Mouse (Mus musculus): Measurements from ENCODE around the gene Stx4a. TPM values are rescaled to one million over a fixed set of nuclear protein-coding genes. Genes with fewer than 3 reads are reported as not detected.
"Not testable (repeated sequence)": the region's sequence is repeated elsewhere in the genome, so short reads cannot be mapped to it uniquely, and the experiment has no call there.

Stx4a gene
- 10 to 100 TPM; 63.2 to 72.7 TPM for total RNA-seq (2021)

DNA sequence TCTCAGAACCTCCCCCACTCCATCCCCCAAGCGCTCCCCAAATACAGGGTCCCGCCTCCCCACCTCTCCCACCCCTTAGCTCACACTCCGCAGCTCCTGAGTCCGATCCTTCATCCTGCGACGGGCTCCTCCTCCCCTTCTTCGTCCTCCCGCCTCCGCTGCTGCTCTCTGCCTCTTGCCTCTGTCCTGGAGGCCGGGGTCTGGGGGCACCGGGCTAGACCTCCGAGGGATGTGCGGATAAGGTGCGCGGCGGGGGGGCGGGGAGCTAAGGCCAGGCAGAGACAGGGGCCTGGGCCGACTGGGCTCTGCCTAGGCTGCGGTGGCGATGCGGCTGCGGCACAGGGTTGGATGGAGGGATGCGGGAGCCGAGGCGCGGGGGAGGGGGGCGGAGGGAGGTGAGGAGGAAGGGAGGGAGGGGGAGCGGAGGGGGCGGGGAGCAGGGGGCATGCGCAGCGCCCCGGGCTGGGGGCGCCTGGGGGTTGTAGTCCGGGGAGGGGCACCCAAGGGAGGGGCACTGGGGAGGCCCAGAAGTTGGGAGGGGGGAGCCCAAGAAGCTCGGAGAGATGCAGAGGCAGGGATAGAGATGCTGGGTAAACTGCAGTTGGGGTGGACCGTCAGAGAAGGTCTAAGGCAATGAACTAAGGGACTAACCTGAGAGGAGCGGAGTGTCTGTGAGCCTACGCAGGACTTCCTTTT is at the start of gene Stx4a, which contains the start of gene Stx1b:
Gene Stx4a (plus strand): TSS at position 119 of the 696 bp plus-strand sequence.
Gene Stx1b (minus strand): TSS at position 374 of the 696 bp plus-strand sequence.
- no peak for DNase-seq

DNA sequence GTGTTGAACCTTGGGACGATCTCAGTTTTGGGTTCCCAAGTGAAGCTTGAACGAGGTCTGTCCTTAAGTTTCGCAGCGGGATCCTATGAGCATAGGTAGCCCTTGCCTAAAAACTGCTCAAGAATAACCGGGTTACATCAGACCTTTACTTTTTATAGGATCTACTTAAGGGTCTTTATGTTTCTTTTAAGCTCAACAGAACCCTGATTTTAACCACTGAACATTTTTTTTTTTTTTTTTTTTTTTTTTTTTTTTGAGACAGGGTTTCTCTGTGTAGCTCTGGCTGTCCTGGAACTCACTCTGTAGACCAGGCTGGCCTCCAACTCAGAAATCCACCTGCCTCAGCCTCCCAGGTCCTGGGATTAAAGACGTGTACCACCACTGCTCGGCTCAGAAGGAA is 48.3 kb upstream of the Stx4a start:
- intact Hi-C loops (cut with DNase I), result loop anchor here (5.0 kb wide), 1 partner anchor 101 kb away; the partner anchor contains the start of genes Zfp646 and Zfp668
- not testable (repeated sequence) for DNase-seq

More for the DNA sequence above, at the start of gene Stx4a, which contains the start of gene Stx1b:
- intact Hi-C loops (cut with DNase I), result no loop called here

- intact Hi-C loops (cut with DNase I), result loop anchor here (5.0 kb wide), 1 partner anchor 101 kb away; the partner anchor contains the start of genes Zfp646 and Zfp668
- peak; percentile 91 to 93 for DNase-seq
Observed at GRCm38 (mm10) chr7:127776426-127776825, 47.7 kb upstream of the Stx4a start, which contains the start of gene Setd1a. Gene Setd1a, plus strand, starts transcription at chr7:127776670.

DNA sequence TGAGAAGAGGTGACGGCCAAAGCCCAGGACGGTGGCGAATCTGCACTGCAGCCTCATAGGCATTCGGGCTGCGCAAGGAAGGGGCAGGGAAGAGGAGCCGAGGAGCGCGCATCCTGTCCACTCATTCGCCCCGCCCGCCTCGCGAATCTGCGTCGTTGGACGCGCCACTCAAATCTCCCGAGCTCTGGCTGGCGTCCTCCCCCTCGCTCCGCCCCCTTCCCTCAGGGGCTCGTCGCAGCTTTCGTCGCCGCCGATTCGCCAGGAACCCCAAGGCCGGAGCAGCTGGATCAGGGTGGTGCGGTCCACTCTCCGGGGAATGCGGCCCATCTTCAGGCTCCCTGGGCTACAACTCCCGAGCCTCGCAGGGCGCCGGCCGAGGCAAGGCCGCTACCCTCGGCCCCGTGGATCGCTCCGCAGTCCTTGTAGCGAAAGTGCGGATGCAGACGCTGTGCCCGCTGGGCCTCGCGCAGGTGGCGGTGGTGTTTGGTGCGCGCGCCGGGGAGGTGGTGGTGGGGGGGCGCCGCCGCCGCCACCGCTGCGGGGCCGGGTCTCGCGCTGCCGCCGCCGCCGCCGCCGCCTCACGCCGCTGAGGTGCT is 47.1 kb upstream of the Stx4a start:
- intact Hi-C loops (cut with DNase I), result loop anchor here (5.0 kb wide), 1 partner anchor 100 kb away; the partner anchor contains the start of genes Zfp646 and Zfp668
- DNase-seq, result peak; percentile 96 to 98

- DNase-seq, result peak; percentile 54 to 64
Observed at GRCm38 (mm10) chr7:127777474-127778266, 46.4 kb upstream of the Stx4a start.

DNA sequence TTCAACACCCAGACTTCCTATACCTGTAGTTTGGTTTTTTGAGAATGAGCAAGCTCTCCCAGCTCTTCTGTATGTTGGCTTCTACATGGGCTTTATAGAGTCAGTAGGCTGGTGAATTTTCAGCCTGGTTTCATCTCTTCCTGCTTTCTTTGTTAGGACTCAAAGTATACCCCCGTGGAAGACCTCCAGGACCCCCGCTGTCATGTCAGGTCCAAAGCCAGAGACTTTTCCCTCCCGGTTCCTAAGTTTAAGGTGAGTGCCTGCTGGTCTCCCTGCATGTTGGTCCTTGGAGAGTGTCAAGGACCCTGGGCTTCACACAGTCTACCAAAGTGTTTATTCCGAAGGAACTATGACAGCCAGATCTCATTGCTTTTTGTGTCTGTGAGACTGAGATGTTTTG is 45.7 kb upstream of the Stx4a start:
- intact Hi-C loops (cut with DNase I), result loop anchor here (2.0 to 5.0 kb wide), 2 partner anchors 16 to 99 kb away; partner anchors contain the start of genes Zfp646 and Zfp668
- no peak for DNase-seq

More at GRCm38 (mm10) chr7:127777474-127778266, 46.4 kb upstream of the Stx4a start:
- intact Hi-C loops (cut with DNase I), result loop anchor here (2.0 to 5.0 kb wide), 2 partner anchors 17 to 100 kb away; partner anchors contain the start of genes Zfp646 and Zfp668

DNA sequence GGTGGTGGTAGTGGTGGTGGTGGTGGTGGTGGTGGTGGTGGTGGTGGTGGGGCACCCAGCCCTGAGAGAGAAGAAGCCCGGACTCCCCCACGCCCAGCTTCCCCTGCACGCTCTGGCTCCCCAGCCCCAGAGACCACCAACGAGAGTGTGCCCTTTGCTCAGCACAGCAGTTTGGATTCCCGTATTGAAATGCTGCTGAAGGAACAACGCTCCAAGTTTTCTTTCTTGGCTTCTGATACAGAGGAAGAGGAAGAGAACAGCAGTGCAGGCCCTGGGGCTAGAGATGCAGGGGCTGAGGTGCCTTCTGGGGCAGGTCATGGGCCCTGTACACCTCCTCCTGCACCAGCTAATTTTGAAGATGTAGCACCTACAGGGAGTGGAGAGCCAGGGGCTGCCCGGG is 38.8 kb upstream of the Stx4a start, which contains the start of gene Gm49388:
Gene Gm49388 (plus strand): TSS at position 301 of the 400 bp plus-strand sequence.
- intact Hi-C loops (cut with DNase I), result no loop called here
- DNase-seq, result no peak

- intact Hi-C loops (cut with DNase I), result loop anchor here (10.0 kb wide), 1 partner anchor 408 kb away; the partner anchor contains the start of gene Cox6a2
- no peak for DNase-seq
Observed at GRCm38 (mm10) chr7:127797076-127797845, 26.8 kb upstream of the Stx4a start.

GRCm38 (mm10) chr7:127798591-127798990 is 25.5 kb upstream of the Stx4a start:
- intact Hi-C loops (cut with DNase I), result loop anchor here (10.0 kb wide), 1 partner anchor 406 kb away; the partner anchor contains the start of gene Cox6a2
- no peak for DNase-seq

DNA sequence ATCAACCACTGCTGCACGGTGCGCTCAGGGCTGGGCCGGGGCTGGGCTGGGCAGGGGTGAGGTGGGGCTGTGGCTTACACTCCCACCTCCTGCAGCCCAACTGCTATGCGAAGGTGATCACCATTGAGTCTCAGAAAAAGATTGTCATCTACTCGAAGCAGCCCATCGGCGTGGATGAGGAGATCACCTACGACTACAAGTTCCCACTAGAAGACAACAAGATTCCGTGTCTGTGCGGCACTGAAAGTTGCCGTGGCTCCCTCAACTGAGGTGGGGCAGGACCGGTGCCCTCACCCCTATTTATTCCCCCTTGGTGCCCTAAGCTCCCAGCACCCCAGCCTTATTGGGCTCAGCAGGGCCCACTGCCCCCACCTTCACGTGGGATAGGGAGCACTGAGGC is 24.9 kb upstream of the Stx4a start:
- intact Hi-C loops (cut with DNase I), result loop anchor here (10.0 kb wide), 1 partner anchor 406 kb away; the partner anchor contains the start of gene Cox6a2
- no peak for DNase-seq

GRCm38 (mm10) chr7:127799738-127800137 is 24.4 kb upstream of the Stx4a start:
- DNase-seq, result no peak
- intact Hi-C loops (cut with DNase I), result loop anchor here (1.0 to 10.0 kb wide), 6 partner anchors 17 to 405 kb away; partner anchors contain the start of genes Cox6a2, Gm21974 and Vkorc1

- intact Hi-C loops (cut with DNase I), result loop anchor here (1.0 to 5.0 kb wide), 5 partner anchors 16 to 135 kb away; partner anchors contain the start of genes Gm21974 and Vkorc1
- peak; percentile 94 to 97 for DNase-seq
Observed at GRCm38 (mm10) chr7:127800435-127801009, 23.6 kb upstream of the Stx4a start, which contains the start of gene Hsd3b7. Gene Hsd3b7, plus strand, starts transcription at chr7:127800604.

DNA sequence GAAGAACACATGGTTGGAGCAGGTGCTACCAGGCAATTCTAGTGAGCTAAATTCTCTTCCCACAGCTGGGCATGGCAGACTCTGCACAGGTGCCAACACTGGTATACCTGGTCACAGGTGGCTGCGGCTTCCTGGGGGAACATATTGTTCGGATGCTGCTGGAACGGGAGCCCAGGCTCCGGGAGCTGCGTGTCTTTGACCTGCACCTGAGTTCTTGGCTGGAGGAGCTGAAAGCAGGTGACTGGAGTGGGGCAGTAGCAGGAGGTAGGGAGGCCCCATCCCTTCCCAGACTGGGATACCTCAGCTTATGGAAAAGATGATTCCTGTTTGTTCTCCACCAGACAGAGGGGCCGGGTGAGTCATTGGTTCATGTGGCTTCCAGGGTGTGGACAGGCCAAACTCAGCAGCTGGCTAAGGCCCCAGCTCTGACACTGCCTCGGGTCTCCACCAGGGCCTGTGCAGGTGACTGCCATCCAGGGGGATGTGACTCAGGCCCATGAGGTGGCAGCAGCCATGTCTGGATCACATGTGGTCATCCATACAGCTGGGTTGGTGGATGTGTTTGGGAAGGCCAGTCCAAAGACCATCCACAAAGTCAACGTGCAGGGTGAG is 23.0 kb upstream of the Stx4a start:
- DNase-seq, result no peak

DNA sequence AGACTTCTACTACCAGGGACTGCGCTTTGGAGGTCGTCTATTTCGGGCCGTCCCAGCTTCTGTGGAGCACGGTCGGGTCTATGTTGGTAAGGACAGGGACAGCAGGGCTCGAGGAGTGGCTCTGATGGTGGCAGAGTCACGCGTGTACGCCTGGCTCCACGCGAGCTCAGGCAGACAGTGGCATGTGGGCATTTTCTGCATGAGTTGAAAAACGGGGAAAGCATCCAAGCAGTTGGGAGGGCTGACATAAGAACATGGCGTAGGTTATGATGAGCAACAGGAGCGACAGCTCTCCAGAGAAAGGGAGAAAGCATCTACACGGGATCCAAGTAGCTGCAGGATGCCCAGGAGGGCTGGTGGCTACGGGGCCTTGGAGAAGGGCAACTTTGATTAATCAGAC is 21.8 kb upstream of the Stx4a start:
- no peak for DNase-seq
- intact Hi-C loops (cut with DNase I), result loop anchor here (5.0 kb wide), 1 partner anchor 95 kb away; the partner anchor contains the start of genes Gm21974 and Vkorc1

More for the DNA sequence above, 23.0 kb upstream of the Stx4a start:
- intact Hi-C loops (cut with DNase I), result loop anchor here (2.0 to 5.0 kb wide), 2 partner anchors 74 to 96 kb away; partner anchors contain the start of genes Gm21974 and Vkorc1

DNA sequence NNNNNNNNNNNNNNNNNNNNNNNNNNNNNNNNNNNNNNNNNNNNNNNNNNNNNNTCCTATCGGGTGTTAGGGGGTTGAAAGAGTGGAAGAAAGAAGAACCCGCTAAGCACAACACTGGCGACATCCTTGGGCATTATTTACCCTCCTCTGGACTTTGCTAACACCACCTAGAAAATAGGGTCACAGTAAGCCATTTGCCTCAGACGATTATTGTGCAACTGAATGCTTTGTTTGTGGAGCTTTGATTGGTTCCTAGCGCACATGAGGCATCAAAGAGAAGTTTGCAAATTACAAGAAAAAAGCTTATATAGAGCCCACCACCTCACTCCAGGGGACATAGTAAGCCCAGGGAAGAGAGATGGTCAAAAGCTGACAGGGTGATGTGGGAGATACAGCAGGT is 15.3 kb upstream of the Stx4a start:
- no peak for DNase-seq
- intact Hi-C loops (cut with DNase I), result no loop called here

DNA sequence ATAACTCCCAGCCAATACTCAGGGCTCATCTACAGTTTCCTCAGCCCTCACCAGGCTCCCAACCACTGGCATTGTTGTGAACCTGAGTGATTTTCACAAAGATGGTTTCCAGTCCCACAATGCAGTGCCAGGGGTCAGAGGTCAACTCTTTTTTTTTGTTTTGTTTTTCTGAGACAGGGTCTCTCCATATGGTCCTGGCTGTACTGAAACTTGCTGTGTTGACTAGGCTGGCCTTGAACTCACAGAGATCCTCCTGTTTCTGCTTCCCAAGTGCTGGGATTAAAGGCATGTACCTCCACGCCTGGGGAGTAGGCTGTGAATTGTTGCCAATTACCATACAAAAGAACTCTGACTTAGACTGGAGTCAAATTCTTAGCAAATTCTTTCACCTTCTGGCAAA is 14.2 kb upstream of the Stx4a start:
- DNase-seq, result no peak
- intact Hi-C loops (cut with DNase I), result no loop called here

DNA sequence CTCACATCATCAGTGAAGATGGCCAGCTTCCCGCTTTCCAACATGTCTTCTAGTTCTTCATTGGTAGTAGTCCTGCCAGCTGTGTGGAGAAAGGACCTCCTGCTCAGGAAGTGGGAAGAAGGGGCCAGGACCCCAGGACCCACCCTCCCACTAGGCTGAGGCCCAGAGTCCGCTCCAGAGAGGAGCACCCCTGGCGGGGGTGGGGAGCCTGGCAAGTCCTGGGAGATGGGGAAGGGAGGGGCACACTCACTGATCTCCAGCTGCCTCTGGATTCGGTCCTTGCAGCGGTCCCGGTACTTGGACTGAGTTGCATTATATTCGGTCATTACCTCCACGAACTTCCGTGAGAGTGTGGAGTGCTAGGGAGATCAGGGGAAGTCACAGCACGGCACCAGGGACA is 13.4 kb upstream of the Stx4a start:
- DNase-seq, result no peak
- intact Hi-C loops (cut with DNase I), result no loop called here

GRCm38 (mm10) chr7:127811240-127811639 is 12.9 kb upstream of the Stx4a start:
- intact Hi-C loops (cut with DNase I), result no loop called here
- no peak for DNase-seq
